Mouse (Mus musculus): ENCODE data around the gene Guk1.

GRCm38 (mm10) chr11:59165616-59166241 lies 26.3 kb downstream of the Guk1 start:
- TF ChIP-seq POLR2A (IDR thresholded peaks at IDR 0.05; ENCODE audit: low read depth, low read length) (no peak), CTCF (IDR thresholded peaks at IDR 0.05; ENCODE audit: extremely low read depth, insufficient read length, insufficient replicate concordance, low read depth, low read length) (no peak)
